Mouse (Mus musculus) spleen, postnatal 10 days (tissue): Measurements from ENCODE around the gene Ttc17.

Experiments
- DNase-seq, 2 experiments: peaks; one replicate each; pipeline ENCODE4 v3.0.0; 2021 to 2022; ENCODE audit warnings: low spot score in 2 of 2

Ttc17 gene

DNA sequence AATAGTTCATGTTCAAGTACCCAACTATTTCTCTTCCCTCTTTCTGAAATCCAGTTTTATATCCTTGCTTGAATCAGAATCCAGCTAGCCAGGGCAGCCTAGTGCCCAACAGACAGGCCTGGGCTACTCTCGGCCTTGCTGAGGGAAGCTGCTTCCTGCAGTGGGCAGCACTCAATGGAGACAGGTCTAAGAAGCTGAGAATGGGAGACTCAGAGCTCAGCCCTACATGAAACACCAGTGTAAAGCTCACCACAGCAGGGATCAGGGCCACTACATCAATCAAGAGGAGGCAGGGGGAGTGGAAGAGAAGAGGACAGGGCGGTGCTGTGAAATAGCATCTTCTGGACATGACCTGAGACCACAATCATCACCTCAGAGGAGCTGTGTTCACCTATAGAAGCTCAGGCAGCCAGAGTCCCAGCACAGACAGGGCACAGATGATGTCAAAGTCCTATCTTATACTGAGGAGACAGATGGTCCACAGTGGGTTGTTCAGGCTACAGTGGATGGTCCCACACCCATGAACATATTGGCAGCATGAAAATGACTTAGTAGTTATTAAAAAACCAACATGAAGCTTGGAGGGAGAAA, 25.3 kb downstream of the Ttc17 start:
- DNase-seq: no peak

DNA sequence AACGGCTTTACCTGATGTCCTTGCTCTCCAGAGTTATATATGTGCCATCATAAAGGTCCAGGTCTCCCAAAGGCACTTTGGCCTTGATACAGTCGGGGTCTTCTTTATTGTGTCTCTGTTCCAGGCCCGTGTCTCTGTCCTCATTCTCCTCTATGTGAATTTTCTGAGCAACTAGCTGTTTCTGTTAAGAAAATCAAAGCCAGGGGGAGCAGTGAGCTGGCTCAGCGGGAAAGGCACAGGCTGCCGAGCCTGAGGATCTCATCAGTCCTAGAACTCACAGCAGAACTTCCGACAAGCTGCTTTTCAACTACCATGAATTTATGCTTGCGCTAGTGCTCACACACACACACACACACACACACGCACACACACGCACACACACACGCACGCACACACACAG, 27.8 kb downstream of the Ttc17 start:
- no peak for DNase-seq

DNA sequence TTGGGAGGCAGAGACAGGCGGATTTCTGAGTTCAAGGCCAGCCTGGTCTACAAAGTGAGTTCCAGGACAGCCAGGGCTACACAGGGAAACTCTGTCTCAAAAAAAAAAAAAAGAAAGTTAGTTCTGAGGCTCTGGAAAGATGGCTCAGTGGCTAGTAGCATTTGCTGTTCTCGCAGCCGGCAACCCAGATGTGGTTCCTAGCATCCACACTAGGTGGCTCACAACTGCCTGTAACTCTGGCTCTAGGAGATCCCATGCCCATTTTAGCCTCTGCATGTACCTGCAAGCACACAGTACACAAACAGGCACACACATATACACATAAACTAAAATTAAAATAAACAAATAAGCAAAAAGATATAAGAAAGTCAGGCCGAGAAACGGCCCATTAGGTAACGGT, 35.4 kb downstream of the Ttc17 start:
- DNase-seq: peak in 1 of 2 experiments; percentile 26

DNA sequence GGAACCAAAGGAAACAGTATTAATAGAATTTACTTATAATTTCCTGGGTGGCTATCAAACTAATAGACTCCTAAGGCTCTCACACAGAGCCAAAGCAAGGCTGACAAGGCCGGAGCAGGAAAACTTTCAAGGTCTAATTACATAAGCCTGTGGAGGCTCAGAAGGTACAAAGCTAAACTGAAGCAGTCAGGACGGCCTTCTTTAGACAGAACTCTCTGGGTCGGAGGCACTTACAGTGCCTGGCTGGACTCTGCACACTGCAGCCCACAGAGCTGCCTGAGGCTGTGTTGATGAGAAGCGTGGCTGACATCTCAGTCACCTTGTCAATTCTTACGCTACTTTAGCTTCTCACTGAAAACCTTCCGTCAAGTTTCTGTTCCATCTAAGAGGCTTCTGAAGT, 42.7 kb downstream of the Ttc17 start:
- no peak for DNase-seq

DNA sequence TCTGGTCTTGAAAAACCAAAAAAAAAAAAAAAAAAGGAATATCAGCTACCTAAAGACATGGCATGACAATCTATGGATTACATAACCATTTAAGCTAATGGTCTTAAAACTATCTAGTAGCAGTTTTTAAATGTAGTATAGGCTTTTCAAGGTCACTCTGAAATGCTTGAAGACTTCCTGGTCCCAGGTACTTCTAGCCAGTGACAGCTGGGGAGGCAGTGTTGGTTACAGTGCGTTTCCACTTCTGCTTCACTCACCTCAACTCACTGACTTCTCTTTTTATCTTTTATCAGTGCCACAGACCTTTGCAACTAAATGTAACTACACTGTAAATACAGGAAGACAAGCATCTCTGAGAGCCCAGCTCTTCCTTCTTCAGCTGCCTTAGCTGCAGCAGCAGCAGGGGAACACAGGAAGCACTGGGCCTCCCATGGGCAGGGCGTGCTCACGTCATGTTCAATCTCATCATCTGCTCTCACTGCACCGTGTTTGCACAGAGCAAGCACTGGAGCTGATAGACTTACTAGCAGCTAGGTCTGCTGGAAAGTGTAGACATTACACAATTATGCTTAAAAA, 46.0 kb downstream of the Ttc17 start:
- DNase-seq: peak in 1 of 2 experiments; percentile 33

DNA sequence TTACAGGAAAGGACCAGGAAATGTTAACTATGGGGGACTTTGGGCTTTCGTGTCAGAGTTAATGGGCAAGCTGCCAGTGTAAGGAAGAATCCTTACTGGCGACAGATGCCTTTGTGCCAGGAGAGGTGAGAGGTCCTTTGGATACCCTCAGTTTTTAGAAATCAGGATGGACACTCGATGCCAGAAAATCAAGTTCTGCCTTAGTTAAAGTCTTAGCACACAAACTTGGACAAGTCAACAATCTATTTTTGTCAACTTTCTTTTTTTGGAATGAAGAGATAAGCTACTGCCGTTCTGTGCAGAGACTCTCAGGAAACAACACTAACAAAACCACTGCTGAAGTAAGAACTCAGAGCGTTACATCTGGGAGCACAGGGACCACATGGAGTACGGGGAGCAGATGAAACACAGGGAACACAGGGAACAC, 58.3 kb downstream of the Ttc17 start:
- DNase-seq: no peak

DNA sequence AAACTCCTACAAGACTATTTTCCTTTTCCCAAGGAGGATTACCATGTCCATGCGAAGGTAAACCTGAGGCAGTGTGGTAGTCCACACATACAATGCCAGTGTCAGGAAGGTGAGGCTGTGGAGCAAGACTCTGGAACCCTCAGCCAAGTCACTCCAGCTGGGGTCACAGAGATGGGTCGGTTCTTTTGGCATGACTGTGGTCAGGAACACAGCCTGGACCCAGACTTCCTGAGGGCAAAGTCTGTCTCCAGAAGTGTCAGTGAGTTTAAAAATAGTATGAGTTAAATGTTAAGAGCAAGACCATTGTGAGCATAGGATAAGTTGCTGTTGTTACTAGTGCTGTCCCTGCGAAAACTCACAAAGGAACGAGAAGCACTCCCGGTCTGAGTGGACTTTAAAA, 59.7 kb downstream of the Ttc17 start:
- DNase-seq: no peak

DNA sequence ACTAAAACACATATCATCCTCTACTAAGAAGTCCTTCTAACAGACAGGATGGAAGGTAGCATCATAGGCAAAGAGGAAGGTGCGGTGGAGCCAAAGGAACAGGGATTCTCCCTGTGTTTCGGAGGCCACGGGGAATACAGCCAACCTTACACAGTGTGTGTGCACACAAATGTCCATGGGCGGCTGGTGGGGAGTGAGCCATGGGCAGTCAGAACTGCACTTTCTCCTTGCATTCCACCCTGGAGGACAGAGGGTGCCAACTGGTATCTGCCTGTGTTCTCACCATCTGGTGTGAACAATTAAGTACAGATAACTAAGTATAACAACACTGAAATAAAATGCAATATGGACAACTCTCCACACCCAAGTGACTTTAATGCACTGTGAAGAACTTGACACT, 61.9 kb downstream of the Ttc17 start:
- DNase-seq: no peak

DNA sequence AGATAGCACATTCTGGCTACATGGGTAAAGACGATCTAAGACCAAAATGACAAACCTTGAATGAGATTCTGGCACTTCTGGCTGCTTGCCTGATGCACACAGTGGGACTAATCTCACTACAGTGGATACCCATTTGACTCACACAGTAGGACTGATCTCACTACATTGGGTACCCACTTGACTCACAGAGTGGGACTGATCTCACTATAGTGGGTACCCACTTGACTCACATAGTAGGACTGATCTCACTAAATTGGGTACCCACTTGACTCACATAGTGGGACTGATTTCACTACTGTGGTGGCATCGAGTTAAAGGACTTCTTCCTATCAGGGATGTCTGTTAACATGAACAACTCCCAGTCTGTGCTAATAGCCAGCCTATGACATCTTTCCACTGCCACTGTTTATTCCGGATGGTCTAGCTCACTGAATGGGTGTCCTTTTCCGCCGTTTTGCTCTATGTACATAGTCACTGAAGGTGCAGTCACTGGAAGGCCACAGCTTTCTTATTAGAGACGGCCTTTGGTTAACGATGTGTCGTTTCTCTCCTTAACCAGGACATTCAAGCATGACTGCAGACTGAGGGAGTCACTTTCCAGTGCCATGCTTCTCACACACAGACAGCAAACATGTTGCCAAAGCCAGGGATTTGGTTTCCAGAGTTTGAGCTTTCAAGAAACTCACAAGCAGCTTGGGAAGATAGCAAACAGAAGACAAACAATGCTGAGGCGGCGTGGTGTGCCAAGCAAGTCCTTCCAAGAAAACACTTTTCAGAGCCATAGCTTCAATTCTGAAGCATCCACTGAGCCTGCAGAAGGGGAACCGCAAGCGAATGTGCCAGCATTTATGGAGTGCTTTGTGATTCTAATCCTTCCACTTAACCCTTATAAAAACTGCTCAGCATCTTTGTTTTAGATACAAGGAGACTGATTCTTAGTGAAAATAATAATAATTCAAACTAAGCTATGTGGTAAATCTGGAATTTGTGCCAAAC, 62.9 kb downstream of the Ttc17 start:
- no peak for DNase-seq

DNA sequence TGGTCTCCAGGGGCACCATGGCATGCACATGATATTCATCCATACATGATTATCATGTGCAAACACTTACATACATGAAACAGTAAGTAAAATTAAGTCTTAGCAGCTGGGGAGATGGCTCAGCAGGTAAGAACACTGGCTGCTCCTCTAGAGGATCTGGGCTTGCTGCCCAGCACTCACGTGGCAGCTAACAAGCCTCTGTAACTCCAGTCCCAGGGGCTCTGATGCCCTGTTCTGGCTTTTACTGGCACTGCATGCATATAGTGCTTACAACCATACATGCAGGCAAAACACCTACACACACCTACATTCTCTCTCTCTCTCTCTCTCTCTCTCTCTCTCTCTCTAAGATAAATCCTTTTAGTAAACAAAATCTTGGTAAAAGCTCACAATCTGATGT, 65.7 kb downstream of the Ttc17 start:
- DNase-seq: no peak

DNA sequence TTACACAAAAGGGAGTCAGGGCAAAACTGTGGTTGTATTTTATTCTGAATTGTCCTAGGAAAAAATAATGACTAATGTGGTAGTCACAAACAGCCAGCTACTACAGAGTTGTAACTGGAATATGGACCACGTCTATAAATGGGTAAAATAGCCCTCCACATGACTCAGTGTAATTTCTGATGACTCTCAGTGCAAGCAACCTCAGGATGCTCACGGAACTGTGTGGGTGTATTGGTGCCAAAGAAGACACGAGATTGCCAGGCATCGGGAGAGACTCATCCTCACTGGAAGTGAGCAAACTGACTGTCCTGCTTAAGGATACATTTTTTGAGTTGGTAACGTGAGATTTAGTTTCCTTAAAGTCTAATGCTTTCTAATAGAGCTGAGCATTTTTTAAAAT, 67.0 kb downstream of the Ttc17 start:
- no peak for DNase-seq

DNA sequence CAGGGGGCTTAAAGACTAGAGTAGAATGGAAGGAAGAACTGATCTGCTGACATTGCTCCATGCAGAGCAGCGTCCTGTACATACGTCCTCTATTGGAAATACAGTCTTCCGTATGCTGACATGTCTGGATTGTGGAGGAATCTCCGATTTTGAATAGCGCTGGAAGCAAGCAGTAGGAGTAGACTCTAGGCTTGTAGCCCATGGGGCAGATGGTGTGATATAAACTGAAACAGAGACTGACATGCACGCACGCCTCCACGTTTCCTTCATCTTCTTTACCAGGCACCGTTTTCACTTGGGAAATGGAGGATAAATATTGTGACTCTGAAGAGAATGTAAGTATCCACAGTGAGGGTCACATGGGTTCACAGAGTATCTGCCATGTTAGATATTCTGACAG, 70.2 kb downstream of the Ttc17 start:
- no peak for DNase-seq

DNA sequence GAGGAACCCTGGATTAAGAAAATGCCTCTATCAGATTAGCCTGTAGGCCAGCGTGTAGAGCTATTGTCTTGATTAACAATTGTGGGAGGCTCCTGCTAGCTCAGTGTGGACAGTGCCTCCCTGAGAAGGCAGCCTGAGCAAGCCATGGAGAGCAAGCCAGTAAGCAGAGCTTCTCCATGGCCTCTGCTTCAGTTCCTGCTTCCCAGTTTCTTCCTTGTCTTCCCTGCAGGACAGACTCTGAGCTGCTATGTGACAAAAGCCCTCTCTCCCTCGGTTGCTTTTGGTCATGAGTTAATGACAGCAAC, 71.8 kb downstream of the Ttc17 start:
- no peak for DNase-seq

DNA sequence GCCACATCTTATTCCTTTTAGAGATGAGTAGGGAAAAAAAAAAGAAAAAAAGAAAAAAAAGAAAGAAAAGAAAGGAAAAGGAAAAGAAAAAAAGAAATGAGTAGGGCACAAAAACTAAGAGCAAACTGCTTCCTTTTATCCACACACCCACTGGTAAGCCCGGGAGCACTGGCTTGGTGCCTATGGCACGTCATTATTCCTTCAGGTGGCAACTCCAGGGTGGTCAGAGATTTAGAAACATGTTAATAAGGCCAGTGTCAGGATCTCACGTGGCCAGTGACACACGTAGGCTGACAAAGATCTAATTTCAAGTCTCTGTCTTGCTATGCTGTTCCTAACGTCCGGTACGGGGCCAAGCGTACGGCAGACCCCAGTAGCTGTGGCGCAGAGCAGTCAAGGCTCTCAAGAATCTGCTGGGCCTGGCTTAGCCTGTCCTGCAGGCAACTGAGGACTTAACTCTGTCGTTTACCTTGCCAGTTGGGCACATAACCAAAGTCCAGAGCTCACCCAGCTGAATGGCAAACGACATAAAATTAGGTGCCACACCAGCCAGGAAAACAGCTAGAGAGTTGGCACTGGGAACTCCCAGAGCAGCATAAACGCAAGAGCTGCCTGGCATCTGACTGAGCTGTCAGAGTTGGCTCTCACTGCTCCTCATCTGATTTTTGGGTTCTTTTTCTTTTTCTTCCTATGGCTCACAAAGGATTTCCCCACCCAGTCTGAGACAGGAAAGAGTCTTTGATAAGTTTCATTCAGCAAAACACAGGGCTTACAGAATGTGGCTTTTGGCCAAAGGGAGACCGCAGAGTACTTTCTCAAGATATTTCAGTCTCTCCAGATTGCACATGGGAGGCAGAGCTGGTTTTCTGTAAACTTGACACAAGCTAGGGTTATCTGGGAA, 72.4 kb downstream of the Ttc17 start:
- DNase-seq: no peak

DNA sequence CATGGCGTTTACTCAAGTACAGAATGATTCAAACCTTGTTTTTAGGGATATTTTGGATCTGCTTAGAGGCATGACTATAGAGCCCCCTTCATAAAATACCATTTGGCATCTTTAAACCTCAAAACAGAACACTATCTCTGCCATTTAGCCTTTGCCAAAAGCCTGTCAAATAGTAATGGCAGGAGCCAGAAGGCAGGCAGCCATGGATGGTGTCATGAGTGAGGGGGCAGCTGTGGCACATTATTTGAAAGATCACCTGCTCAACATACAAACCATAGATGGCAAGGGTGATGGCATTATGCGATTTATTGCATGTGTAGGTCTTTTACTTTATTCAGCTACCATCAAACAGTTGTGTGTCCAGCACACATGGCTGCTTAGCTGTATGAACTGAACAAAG, 73.4 kb downstream of the Ttc17 start:
- DNase-seq: no peak

DNA sequence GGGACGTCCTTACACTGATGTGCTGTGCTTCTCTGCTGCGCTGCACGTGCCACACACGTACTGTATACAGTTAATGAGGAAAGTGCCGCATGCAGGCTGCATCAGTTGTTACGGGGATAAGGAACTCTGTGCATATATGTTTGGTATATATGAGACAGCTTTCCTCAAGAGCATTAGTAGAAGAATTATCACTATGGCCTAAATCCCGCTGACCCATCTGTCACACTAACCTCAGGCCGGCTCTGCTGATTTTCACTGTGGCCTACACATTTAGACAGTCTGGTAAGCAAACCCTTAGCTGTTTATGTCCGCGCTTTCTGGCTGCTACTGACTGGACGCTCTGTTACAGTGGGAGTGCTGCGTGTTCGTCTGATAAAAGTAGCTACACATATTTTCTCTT, 77.2 kb downstream of the Ttc17 start:
- no peak for DNase-seq

DNA sequence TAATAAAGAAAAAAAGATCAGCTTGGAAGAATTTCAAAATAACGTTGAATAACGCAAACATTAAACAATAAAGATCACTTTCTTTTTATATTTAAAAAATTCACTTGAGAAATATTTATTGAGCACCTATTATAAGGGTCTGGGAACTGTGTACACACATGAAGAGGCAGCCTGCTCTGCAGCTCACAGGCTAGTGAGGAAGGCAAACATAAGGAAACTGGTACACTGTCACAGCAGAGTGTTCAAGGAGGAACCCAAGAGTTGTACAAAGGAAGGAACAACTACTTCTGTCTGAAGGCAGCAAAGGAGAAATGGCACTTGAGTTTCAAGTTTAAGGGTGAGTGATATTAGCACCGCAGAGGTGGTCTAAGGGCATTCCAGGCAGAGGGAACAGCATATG, 78.7 kb downstream of the Ttc17 start:
- DNase-seq: no peak

DNA sequence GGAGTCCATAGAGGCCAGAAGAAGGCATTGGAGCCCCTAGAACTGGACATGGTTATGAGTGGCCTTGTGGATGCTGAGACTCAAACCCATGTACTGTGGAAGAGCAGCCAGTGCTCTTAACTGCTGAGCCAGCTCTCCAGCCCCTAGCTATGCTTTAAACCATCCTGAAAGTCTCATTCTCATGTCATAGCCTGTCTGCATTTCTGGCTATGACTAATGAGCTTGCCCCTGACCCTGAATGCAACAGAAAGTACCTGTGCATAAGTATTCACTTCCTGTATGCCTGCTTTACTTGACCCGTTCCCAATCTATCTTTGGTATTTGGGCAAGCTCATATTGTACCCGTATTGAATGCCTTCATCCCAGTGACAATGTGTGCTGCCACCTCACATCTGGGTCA, 86.7 kb downstream of the Ttc17 start:
- no peak for DNase-seq

DNA sequence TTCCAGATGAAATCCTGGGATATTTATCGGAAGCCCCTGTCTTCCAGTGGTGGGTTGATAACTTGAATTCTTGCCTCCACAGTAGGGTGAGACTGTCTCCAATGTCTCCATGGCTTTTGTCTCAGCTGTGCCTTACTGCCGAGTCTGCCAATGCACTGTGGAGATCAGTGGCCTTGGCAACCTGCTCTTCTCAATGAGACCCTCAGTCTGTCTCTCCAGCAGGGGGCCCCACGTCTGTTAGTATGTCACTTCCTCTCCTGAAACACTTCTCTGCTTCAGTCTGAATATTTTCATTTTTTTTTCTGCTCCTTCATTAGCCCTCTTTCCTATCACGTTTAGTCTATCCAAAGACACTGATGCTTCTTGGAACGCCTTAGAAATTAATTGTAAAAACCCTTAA, 90.0 kb downstream of the Ttc17 start:
- DNase-seq: no peak

DNA sequence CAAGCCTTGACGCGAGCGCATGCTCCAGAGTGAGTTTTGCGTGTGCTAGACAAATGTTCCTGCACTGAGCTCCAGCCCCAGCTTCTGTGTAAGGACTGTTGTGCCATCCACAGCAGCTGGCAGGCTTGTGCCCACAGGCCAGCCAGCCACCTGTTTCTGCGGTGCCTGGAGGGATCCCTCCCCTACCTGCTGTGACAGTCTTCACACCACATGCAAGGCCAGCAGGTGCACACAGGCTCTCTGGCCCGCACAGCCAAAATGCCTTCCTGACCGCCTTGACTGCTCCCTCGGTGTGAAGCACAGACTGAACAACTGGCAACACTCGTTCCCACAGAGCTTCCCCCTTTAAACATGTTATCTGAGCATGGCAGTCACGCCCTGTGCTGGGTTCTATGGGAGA, 102.5 kb downstream of the Ttc17 start:
- no peak for DNase-seq

DNA sequence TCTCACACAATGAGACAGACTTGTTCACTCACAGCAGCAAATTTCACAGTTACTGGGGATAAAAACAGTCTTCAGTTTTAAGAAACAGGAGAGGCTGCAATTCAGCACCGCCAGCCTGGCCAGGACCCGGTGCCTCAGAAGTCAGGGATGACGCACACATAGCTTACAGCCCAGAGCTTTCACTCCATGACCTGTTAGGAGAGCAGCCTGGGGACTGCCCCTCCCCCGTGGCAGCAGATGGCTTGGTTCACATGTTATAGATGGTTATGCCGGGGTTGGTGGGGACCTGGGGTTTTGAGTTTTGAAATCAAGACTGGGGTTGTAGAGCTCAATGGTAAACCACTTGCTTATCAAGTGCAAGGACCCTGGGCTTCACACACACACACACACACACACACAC, 104.1 kb downstream of the Ttc17 start:
- no peak for DNase-seq

DNA sequence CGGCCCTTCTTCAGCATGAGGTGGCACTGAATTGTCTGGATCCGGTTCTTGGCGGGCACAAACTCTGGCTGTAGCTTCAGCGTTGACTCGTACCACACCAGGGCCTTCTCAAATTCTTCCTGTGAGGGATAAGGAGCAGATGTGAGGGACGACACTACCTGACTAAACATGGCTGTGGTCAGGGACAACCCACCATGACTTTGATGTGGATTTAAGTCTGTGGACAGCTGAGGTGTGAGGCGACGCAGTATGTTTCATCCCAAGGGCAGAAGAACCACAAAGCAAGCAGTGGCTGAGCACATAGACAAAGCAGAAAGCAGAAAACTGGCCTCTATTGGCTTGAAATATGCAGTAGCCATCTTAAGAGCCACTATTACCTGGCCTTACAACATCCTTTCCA, 104.7 kb downstream of the Ttc17 start:
- DNase-seq: no peak
